Comparison of ENCODE assay signal across 7 mouse cellular contexts in the genomic region with DNA sequence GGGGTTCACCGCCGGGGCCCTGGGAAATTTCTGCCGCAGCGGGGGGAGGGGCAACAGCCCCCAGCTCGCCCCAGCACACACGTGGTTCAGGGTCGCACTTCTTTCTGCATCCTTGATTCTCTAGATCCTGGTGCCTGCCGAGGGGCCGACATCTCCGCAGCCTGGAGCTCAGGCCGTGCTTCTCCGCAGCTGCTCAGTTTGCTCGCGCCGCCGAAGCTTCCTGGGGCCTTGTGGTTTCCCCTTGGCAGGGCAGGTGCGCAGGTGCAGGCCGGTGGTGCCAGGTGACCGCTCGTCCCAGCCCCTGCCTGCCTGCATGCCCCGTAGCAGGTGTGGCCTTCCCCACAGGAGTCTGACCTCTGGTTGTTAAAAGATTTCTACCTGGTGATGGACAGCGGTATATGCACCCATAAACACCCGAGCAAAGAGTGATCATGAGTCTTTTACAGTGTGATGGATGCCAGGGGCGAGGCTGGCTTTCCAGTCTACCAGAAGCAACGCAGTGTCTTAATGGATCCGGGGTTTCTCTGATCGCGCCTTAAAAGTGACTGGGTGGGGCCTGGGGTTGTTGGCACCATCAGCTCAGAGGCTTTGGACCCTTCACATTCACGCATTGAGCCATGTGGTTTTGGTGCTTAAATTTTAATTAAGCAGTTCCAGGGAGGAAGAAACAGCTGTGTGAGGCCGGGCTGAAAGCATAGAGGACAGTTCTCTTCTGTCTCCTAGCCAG. TPM values are rescaled to one million over a fixed set of nuclear protein-coding genes. Genes with fewer than 3 reads are reported as not detected.
A peak's percentile ranks its signal among the peaks of the same experiment; 100 is the strongest.
DNase-seq lines count a peak whose midpoint lies in the region; ATAC-seq and TF ChIP-seq lines count a peak whose summit lies in the region.

No protein-coding gene starts in this region.

- H3K4me1 ChIP-seq in E14TG2a.4 (replicated peaks; ENCODE audit: low read depth, low read length) = peaks cover 52% of the 10 kb centered on the region
- H3K4me1 ChIP-seq in embryonic facial prominence, embryonic 13.5 days = peaks cover 22% of the 10 kb centered on the region
- H3K4me1 ChIP-seq in hindbrain, embryonic 16.5 days (ENCODE audit: control insufficient read depth, insufficient read depth, low read depth, low read length) = peaks cover 7% of the 10 kb centered on the region
- 0 out of 2 replicates have a peak, but pooled peaks cover 3% of the 10 kb centered on the region for H3K4me1 ChIP-seq in midbrain, embryonic 14.5 days (ENCODE audit: control insufficient read depth, insufficient read depth, low read length)
- peaks cover 9% of the 10 kb centered on the region for H3K4me1 ChIP-seq in stomach, embryonic 15.5 days

- H3K27ac ChIP-seq in embryonic facial prominence, embryonic 13.5 days = no peak overlapping the region
- peak overlapping the region; percentile 69 for H3K27ac ChIP-seq in hindbrain, embryonic 16.5 days (ENCODE audit: low read depth, low read length)
- peak overlapping the region; percentile 60; the same call in 1 of the 2 replicates for H3K27ac ChIP-seq in midbrain, embryonic 14.5 days (replicated peaks; ENCODE audit: low read depth, low read length)
- no peak overlapping the region for H3K27ac ChIP-seq in stomach, embryonic 15.5 days

- no peaks in the 10 kb centered on the region for H3K36me3 ChIP-seq in E14TG2a.4 (ENCODE audit: insufficient read depth, low read length)
- no peaks in the 10 kb centered on the region for H3K36me3 ChIP-seq in embryonic facial prominence, embryonic 13.5 days
- H3K36me3 ChIP-seq in hindbrain, embryonic 16.5 days (ENCODE audit: control insufficient read depth, insufficient read depth, low read length) = no peaks in the 10 kb centered on the region
- no peaks in the 10 kb centered on the region for H3K36me3 ChIP-seq in midbrain, embryonic 14.5 days (ENCODE audit: control insufficient read depth, insufficient read depth, low read length)
- H3K36me3 ChIP-seq in stomach, embryonic 15.5 days = no peaks in the 10 kb centered on the region

- 4% methylated on average over 30 of the region's 30 CpGs for WGBS in embryonic facial prominence, embryonic 13.5 days
- 3% methylated on average over 30 of the region's 30 CpGs for WGBS in hindbrain, embryonic 16.5 days
- 3% methylated on average over 30 of the region's 30 CpGs for WGBS in midbrain, embryonic 14.5 days
- 4% methylated on average over 30 of the region's 30 CpGs for WGBS in stomach, embryonic 15.5 days

- no peaks in the 10 kb centered on the region for H3K9me3 ChIP-seq in E14TG2a.4 (ENCODE audit: low read length)
- H3K9me3 ChIP-seq in embryonic facial prominence, embryonic 13.5 days = no peaks in the 10 kb centered on the region
- no peaks in the 10 kb centered on the region for H3K9me3 ChIP-seq in hindbrain, embryonic 16.5 days (ENCODE audit: control insufficient read depth, low read length)
- H3K9me3 ChIP-seq in midbrain, embryonic 14.5 days (ENCODE audit: control insufficient read depth, low read length) = no peaks in the 10 kb centered on the region
- H3K9me3 ChIP-seq in stomach, embryonic 15.5 days = no peaks in the 10 kb centered on the region

- H3K27me3 ChIP-seq in E14TG2a.4 (ENCODE audit: insufficient read depth, low read length) = no peaks in the 10 kb centered on the region
- H3K27me3 ChIP-seq in embryonic facial prominence, embryonic 13.5 days = peaks cover 17% of the 10 kb centered on the region
- no peaks in the 10 kb centered on the region for H3K27me3 ChIP-seq in hindbrain, embryonic 16.5 days (replicated peaks; ENCODE audit: control insufficient read depth, insufficient read depth, low read length)
- no peaks in the 10 kb centered on the region for H3K27me3 ChIP-seq in midbrain, embryonic 14.5 days (ENCODE audit: control insufficient read depth, insufficient read depth, low read length)
- peaks cover 8% of the 10 kb centered on the region for H3K27me3 ChIP-seq in stomach, embryonic 15.5 days (replicated peaks)

- peak overlapping the region; percentile 82 for H3K4me3 ChIP-seq in E14TG2a.4 (replicated peaks; ENCODE audit: low read length)
- H3K4me3 ChIP-seq in embryonic facial prominence, embryonic 13.5 days = peak overlapping the region; percentile 52
- H3K4me3 ChIP-seq in hindbrain, embryonic 16.5 days (ENCODE audit: low read length) = peak overlapping the region; percentile 57
- peak overlapping the region; percentile 47 for H3K4me3 ChIP-seq in midbrain, embryonic 14.5 days (replicated peaks; ENCODE audit: low read depth, low read length)
- peak overlapping the region; percentile 38 for H3K4me3 ChIP-seq in stomach, embryonic 15.5 days (replicated peaks)

- DNase-seq in T-cell, adult 2 months (ENCODE audit: low spot score) = peak; percentile 38
- peak; percentile 23 to 41 for DNase-seq in layer of hippocampus, postnatal 36 days
- peak; percentile 72 for DNase-seq in midbrain, embryonic 14.5 days

- peak; percentile 40 for ATAC-seq in embryonic facial prominence, embryonic 13.5 days (ENCODE audit: insufficient number of reproducible peaks, insufficient read depth, low FRiP score, low TSS enrichment, low read depth)
- ATAC-seq in hindbrain, embryonic 16.5 days = peak; percentile 74
- peak; percentile 71 for ATAC-seq in midbrain, embryonic 14.5 days (ENCODE audit: low FRiP score, low TSS enrichment)
- peak; percentile 65; the same call in 1 of the 2 replicates for ATAC-seq in stomach, embryonic 15.5 days (ENCODE audit: insufficient read depth, low FRiP score, low read depth)

- H3K9ac ChIP-seq in embryonic facial prominence, embryonic 13.5 days = peak overlapping the region; percentile 68
- peak overlapping the region; percentile 73 for H3K9ac ChIP-seq in hindbrain, embryonic 16.5 days (ENCODE audit: low read depth, low read length)
- peak overlapping the region; percentile 63 for H3K9ac ChIP-seq in midbrain, embryonic 14.5 days (replicated peaks; ENCODE audit: low read length)
- H3K9ac ChIP-seq in stomach, embryonic 15.5 days = no peak overlapping the region

- peak overlapping the region; percentile 89 for H3K4me2 ChIP-seq in embryonic facial prominence, embryonic 13.5 days
- peak overlapping the region; percentile 77 for H3K4me2 ChIP-seq in hindbrain, embryonic 16.5 days (ENCODE audit: low read length)
- peak overlapping the region; percentile 93 for H3K4me2 ChIP-seq in midbrain, embryonic 14.5 days (ENCODE audit: low read length)
- peak overlapping the region; percentile 73 for H3K4me2 ChIP-seq in stomach, embryonic 15.5 days

- TF ChIP-seq CTCF in E14TG2a.4 (conservative IDR thresholded peaks at IDR 0.05; ENCODE audit: low read length) = no peak

RNA-seq across cellular contexts. Expression of a gene that starts 12.6 kb away (rescaled TPM):
- polyA plus RNA-seq in embryonic facial prominence, embryonic 13.5 days (2015; fragmentation: Nextera tagmentation; extraction: Ambion mirVana) = 2.0 and 2.4 TPM in 2 replicates
- polyA plus RNA-seq in hindbrain, embryonic 16.5 days (2015; fragmentation: Nextera tagmentation; extraction: Ambion mirVana) = 66.1 and 68.1 TPM in 2 replicates
- total RNA-seq in layer of hippocampus, postnatal 36 days (2021) = 100 to 1,000 TPM; 310 to 321 TPM
- polyA plus RNA-seq in midbrain, embryonic 14.5 days (2014; fragmentation: Nextera tagmentation; extraction: Ambion mirVana) = 49.3 and 55.0 TPM in 2 replicates
- 1.7 and 2.0 TPM in 2 replicates for polyA plus RNA-seq in stomach, embryonic 15.5 days (2015; fragmentation: Nextera tagmentation; extraction: Ambion mirVana)

Comparison
In these comparisons a context has a peak if more than half of its experiments do, and no peak if none do; other contexts are left out.
1. H3K27ac ChIP-seq: peak in hindbrain, embryonic 16.5 days (single experiment) and midbrain, embryonic 14.5 days (single experiment); none in embryonic facial prominence, embryonic 13.5 days (single experiment) and stomach, embryonic 15.5 days (single experiment).
2. RNA of a gene that starts 12.6 kb away (polyA plus RNA-seq): 66.1 to 68.1 TPM in hindbrain, embryonic 16.5 days and 49.3 to 55.0 TPM in midbrain, embryonic 14.5 days; 2.0 to 2.4 TPM in embryonic facial prominence, embryonic 13.5 days and 1.7 to 2.0 TPM in stomach, embryonic 15.5 days; every median in the first group is over 10 times any median in the second.
3. Peak in every context shown above with its lines, with median percentiles within 50 percentile points of each other: H3K4me3 ChIP-seq, DNase-seq, ATAC-seq and H3K4me2 ChIP-seq.